Mouse (Mus musculus): ENCODE measurements around the gene Cabp1. TPM values are rescaled to one million over a fixed set of nuclear protein-coding genes. Genes with fewer than 3 reads are reported as not detected.

Gene Cabp1
- polyA plus RNA-seq, 1 experiment from 2014 or later: 13.0 TPM

DNA sequence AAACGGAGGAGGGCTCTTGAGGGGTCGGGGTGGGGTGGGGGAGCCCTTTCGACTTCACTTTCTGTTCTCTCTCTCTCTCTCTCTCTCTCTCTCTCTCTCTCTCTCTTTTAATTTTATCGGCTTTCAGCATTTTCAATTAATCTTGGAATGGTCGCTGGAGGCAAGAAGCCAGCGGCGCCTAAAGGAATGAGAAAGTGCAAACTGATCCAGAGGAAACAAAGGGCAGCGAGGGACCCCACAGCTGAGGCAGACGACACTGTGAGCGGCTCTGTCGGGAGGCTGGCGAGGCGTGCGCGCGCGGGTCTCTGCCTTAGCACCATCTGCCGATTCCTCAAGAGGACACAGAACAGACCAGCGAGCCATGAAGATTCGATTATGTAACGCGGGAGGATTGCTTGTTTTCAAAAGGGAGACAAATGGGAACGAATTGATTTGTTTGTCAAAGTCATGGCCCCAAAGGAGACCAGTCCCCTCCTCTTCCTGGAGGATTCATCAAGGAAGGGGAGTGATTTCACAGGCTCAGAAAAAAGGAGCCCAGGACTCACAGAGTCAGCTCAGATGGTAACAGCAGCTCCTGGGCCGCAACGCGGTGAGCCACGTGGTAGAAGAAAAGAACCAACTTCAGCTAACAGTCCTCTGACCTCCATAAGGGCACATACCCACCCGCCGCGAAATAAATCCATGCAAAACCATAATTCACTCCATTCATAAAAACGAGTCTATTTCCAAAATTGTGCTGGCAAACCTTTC lies 10.6 kb upstream of the Cabp1 start:
- H3K27me3 ChIP-seq: peaks cover 20% of the 10 kb centered on the region
- peak overlapping the region; percentile 52 for H3K4me2 ChIP-seq
- peak overlapping the region; percentile 84 for H3K27ac ChIP-seq
- peak; percentile 92 for ATAC-seq (ENCODE audit: low FRiP score)
- H3K36me3 ChIP-seq: no peaks in the 10 kb centered on the region
- H3K4me1 ChIP-seq (replicated peaks): peaks cover 24% of the 10 kb centered on the region
- no peaks in the 10 kb centered on the region for H3K9me3 ChIP-seq
- H3K4me3 ChIP-seq: peak overlapping the region; percentile 29
- peak overlapping the region; percentile 62 for H3K9ac ChIP-seq
- 2% methylated on average over 31 of the region's 31 CpGs for WGBS

DNA sequence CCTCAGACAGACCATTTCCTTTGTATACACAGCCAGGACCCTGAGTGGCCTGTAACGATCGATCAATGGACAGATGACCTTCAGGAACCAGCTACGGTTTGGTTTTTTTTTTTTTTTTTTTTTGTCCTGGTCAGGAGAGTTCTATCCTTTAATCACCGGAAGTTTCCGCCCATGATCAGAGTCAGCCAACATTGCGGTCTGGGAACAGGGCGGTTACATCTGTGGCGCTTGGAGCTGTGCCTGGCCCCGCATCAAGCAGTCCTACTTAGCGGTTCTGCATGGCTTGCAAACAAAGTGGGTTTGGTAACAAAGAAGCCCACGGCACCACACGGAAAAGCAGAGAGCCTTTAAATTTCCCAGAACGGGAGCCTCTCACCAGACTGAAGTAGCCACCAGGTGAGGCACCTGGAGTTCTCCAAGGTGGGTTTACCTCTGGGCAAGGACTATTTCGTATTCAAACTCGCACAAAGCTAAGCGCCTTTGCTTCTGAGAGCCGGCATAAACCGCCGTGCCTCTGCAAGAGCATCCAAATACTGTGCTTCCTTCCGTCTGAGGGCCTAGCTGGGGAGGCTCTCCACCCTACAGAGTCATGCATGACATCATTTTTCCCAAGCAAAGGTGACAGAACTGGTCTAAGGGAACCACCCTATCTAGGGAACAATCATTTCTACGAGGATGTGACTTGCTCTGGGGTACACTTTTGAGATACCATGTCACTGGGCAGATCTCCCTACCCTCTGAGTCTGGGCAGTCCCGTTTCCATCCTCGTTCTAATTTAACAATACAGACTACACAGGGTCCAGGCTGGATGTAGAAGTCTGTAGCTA lies 9.8 kb upstream of the Cabp1 start:
- Histone ChIP-seq H3K4me2 (peak overlapping the region; percentile 52), H3K4me1 (replicated peaks) (peaks cover 24% of the 10 kb centered on the region), H3K9me3 (no peaks in the 10 kb centered on the region), H3K36me3 (no peaks in the 10 kb centered on the region), H3K27me3 (peaks cover 20% of the 10 kb centered on the region), H3K27ac (peak overlapping the region; percentile 84), H3K4me3 (peak overlapping the region; percentile 29), H3K9ac (peak overlapping the region; percentile 62)
- peak; percentile 63 for ATAC-seq (ENCODE audit: low FRiP score)
- WGBS: 7% methylated on average over 23 of the region's 23 CpGs

DNA sequence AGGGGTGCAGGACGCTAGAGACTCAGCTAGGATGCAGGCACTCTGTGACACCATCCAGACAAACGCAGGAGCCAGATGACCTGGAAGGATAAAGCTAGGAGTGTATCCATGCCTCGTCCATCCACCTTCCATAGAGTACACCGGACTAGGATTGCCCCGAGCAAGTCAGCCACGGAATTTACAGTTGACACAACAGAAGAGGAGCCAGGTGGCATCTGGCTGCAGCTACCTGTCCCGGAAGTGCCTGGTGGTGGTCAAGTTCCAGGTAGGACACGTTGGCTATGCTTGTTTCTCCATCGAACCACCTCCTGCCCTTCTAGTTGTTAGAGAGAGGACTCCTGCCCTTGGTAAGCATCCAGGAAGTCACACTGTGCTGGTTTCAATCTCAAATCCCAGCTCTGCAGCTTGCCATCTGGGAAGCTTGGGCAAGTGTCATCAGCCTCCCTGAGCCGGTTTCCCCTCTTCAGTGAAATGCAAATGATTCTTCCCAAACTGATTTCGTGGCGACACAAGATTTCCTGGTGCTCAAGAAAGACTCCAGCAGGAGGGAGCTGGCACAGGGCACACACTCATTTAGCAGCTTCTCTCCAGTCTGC lies 543 bp upstream of the Cabp1 start:
- no peaks in the 10 kb centered on the region for H3K9me3 ChIP-seq
- H3K9ac ChIP-seq: peak overlapping the region; percentile 86
- peak overlapping the region; percentile 98 for H3K4me2 ChIP-seq
- peak overlapping the region; percentile 73 for H3K27ac ChIP-seq
- peaks cover 50% of the 10 kb centered on the region for H3K4me1 ChIP-seq (replicated peaks)
- 1% methylated on average over 12 of the region's 12 CpGs for WGBS
- peak overlapping the region; percentile 68 for H3K4me3 ChIP-seq
- no peaks in the 10 kb centered on the region for H3K36me3 ChIP-seq
- peaks cover 73% of the 10 kb centered on the region for H3K27me3 ChIP-seq
- ATAC-seq (ENCODE audit: low FRiP score): peak; percentile 36; the same call in 1 of the 2 replicates

DNA sequence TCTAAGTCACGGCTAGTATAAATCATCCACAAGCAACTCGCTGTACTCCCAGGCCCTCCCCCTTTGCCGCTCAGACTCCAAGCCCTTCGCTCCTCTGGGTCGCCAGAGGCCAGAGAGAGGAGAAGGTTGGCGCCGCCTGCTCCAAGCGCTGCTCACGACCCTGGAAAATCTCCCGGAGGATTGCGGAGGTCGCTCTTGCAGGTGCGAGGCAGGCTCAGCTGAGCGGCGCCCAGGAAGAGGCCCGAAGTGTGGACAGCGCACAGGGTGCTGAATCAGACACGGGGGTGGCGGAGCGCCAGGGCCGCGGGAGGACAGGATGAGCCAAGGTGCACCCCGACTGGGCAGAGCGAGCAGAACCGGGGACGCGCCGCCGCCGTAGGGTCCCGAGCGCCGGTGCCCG lies 955 bp downstream of the Cabp1 start:
- Histone ChIP-seq H3K27me3 (peaks cover 81% of the 10 kb centered on the region), H3K4me2 (peak overlapping the region; percentile 98), H3K4me1 (replicated peaks) (peaks cover 51% of the 10 kb centered on the region), H3K9ac (peak overlapping the region; percentile 86), H3K27ac (peak overlapping the region; percentile 73), H3K4me3 (peak overlapping the region; percentile 68), H3K9me3 (no peaks in the 10 kb centered on the region), H3K36me3 (no peaks in the 10 kb centered on the region)
- WGBS: under 1% methylated on average over 34 of the region's 34 CpGs
- peak; percentile 33; the same call in 1 of the 2 replicates for ATAC-seq (ENCODE audit: low FRiP score)

DNA sequence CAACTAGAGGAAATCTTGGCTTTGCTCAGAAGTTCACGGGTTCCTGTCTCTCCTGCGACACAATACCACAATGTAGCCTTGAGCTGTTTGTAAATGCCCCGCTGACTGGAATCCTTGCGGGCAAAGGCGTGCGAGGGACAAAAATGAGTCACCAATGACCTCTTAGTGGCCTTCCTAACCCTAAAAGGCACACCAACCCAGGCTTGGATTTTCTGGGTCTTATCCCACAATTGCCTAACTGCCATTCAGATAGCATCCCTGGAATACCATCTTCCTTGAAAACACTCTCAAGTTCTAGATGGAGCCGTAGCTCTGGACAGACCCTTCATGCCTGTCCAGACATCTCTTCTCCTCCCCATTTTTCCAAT lies 1.4 kb downstream of the Cabp1 start:
- peak overlapping the region; percentile 86 for H3K9ac ChIP-seq
- peaks cover 81% of the 10 kb centered on the region for H3K27me3 ChIP-seq
- peak overlapping the region; percentile 68 for H3K4me3 ChIP-seq
- WGBS: 12% methylated on average over 7 of the region's 7 CpGs
- H3K4me2 ChIP-seq: peak overlapping the region; percentile 98
- no peaks in the 10 kb centered on the region for H3K36me3 ChIP-seq
- no peak for ATAC-seq (ENCODE audit: low FRiP score)
- H3K9me3 ChIP-seq: no peaks in the 10 kb centered on the region
- peaks cover 52% of the 10 kb centered on the region for H3K4me1 ChIP-seq (replicated peaks)
- peak overlapping the region; percentile 66 for H3K27ac ChIP-seq

DNA sequence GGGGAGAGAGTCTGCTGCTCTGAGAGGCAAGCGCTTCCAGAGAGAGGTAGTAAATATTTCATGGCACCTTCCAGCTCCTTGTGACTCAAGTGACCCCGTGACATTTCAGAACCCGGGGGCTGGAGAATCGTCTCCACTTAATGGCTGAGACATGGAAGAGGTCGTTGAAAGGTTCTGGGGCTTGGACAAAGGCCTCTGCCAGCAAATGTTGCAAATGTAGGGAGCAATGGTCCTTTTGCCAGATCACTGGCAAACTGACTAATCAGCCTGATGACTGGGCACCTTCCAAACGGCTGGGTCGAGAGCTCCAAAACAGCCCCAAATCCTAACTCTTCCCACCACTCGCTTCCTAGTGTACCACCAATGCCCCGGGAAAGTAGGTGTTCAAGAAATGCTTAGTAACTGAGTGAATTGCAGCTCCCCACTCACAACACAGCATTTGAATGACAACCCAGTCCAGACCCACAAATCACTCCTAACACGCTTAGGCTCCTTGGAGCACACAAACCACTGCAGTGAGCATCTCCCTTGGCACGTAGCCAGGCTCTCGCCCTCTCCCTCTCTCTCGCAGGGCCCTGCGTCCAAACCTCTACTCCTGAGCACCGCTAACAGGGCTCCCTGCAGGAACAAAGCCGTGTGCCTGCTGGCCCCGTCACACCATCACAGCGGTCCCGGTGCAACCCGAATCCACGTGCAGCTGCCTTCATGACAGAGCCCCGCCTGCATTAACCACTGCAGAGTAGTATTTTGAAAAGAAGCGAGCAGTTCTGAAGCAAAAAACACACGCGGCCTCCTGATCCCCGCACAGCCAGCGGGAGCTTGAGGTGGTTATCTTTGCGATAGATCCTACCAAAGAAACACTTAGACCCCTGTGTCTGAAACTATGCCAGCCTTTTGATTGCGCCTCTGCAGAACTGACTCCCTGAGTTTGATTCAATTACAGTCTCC lies 2.0 kb downstream of the Cabp1 start:
- Histone ChIP-seq H3K27me3 (peaks cover 78% of the 10 kb centered on the region), H3K9ac (peak overlapping the region; percentile 86), H3K9me3 (no peaks in the 10 kb centered on the region), H3K27ac (peak overlapping the region; percentile 66), H3K4me3 (peak overlapping the region; percentile 68), H3K36me3 (no peaks in the 10 kb centered on the region), H3K4me1 (replicated peaks) (peaks cover 58% of the 10 kb centered on the region), H3K4me2 (peak overlapping the region; percentile 98)
- ATAC-seq (ENCODE audit: low FRiP score): no peak
- 8% methylated on average over 29 of the region's 29 CpGs for WGBS

DNA sequence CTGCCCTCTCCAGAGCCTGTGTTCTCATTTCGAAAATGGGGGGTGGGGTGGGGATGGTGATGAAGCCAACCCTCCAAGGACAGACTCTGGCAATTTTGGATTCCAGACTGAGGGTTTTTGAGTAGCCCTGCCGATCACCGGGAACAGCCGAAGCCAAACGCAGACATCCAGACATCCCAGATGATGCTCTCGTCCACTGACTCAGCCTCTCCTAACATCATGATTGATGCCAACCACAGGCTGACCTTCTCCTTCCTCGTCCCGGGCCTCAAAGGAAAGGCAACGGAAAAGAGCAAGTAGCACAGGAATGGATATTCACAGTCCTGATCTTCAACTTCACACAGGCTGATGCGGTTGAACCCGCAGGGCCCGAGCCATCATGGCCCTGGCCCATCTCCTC lies 4.1 kb downstream of the Cabp1 start:
- H3K4me2 ChIP-seq: no peak overlapping the region
- no peaks in the 10 kb centered on the region for H3K36me3 ChIP-seq
- WGBS: 78% methylated on average over 12 of the region's 12 CpGs
- no peak overlapping the region for H3K4me3 ChIP-seq
- H3K27ac ChIP-seq: no peak overlapping the region
- ATAC-seq (ENCODE audit: low FRiP score): no peak
- no peaks in the 10 kb centered on the region for H3K9me3 ChIP-seq
- H3K4me1 ChIP-seq (replicated peaks): peaks cover 77% of the 10 kb centered on the region
- peaks cover 58% of the 10 kb centered on the region for H3K27me3 ChIP-seq
- H3K9ac ChIP-seq: no peak overlapping the region

DNA sequence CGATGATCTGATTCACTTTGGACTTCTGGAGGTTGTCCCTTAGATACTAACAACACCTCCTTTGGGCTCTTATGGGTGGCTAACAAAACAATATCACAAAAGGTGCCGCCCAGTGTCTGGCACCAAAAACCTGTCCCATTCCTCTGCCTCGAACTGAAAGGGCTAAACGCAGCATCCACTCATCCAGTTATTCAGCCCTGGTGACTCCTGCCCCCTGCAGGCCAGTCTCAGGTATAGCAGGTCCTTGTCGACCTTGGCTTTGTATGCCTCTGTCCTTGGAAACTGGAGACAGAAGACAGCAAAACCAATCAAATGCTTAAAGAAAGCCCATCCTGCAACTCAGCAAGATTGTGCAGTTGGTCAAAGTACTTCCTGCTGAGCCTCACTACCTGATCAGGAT lies 5.4 kb downstream of the Cabp1 start:
- peaks cover 47% of the 10 kb centered on the region for H3K27me3 ChIP-seq
- WGBS: 51% methylated on average over 5 of the region's 5 CpGs
- no peak overlapping the region for H3K9ac ChIP-seq
- H3K4me3 ChIP-seq: no peak overlapping the region
- H3K4me1 ChIP-seq (replicated peaks): peaks cover 77% of the 10 kb centered on the region
- H3K9me3 ChIP-seq: no peaks in the 10 kb centered on the region
- H3K27ac ChIP-seq: no peak overlapping the region
- H3K4me2 ChIP-seq: no peak overlapping the region
- no peaks in the 10 kb centered on the region for H3K36me3 ChIP-seq
- ATAC-seq (ENCODE audit: low FRiP score): no peak

DNA sequence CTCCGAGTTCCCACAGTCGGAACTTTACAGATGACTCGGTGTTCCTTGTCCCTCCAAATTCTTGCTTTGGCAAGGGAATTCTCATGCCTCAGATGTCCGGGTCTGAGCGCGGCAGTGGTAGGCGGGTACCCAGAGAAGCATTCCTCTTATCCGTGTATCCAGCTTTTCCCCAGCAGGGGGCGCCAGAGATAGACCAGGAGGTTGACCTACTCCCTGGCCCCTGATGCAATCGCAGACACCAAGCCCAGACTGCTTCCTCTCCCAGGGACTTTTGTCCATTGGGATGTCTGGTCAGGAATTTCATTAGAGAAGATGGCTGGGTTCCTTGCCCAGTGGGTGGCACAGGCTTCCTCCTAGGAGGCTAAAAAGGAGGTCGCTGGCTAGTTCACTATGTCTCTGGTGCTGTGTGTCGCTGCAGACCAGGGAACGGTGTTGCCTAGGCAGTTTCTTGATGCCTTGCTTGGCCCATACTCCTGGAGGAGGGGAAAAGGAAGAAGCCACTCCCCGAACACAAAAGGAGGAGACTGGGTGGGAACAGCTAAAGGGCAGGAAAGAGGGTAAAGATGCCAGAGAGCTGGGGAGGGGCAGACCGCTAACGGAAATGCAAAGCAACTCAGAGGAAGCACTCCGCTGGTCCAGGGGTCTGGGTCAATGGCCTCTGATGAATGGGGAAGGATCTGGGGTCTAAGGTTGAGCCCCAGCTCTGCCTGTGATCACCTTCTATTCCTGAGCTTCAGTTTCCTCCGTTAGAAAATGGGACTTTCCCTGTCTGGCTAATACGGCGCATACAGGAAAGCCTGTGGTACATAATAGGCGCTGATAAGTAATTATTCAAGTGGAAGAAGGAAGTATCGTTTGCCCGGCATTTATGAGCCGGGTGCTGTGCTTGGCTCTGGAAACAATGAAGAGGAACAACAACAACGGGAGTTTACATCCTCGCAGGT lies 6.7 kb downstream of the Cabp1 start:
- WGBS: 18% methylated on average over 26 of the region's 26 CpGs
- Histone ChIP-seq H3K9ac (0 out of 2 replicates have a peak overlapping the region, but pooled peaks have one; percentile 46), H3K4me2 (peak overlapping the region; percentile 40), H3K27ac (peak overlapping the region; percentile 81), H3K9me3 (no peaks in the 10 kb centered on the region), H3K27me3 (peaks cover 38% of the 10 kb centered on the region), H3K4me3 (no peak overlapping the region), H3K4me1 (replicated peaks) (peaks cover 76% of the 10 kb centered on the region), H3K36me3 (no peaks in the 10 kb centered on the region)
- ATAC-seq (ENCODE audit: low FRiP score): peak; percentile 70; the same call in 1 of the 2 replicates

DNA sequence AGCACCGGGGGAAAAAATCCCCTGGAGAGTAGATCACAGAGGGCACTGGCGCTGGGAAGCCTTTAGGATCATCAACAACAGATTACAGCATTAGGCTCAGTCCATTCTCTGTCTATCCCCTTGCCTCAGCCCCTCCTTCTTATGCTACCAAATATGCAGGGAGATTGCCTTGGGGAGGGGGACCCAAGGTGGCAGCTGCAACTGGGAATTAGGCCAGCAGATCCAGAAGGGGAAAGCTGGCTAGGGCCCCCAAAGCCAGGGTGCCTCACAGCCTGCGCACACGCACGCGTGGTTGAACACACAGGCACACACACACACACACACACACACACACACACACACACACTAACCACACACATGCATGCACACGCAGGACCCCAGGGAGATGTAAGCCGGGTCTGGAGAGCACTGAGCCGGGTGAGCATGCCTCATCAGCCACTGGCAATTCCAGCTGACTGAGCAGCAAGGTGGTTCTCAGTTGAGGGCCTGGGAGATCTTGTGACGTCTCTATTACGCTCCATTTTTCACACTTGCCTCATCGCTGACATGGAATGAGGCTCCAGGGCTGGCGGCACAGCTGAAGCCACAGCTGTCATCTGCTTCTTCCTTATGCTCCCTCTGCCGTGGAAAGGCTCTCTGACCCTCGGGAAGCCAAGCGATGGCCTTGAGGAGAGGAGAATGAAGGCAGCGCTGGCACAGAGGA lies 7.7 kb downstream of the Cabp1 start:
- peaks cover 76% of the 10 kb centered on the region for H3K4me1 ChIP-seq (replicated peaks)
- H3K9ac ChIP-seq: peak overlapping the region; percentile 46; the same call in 1 of the 2 replicates
- peak overlapping the region; percentile 11; the same call in 1 of the 2 replicates for H3K4me3 ChIP-seq
- peak overlapping the region; percentile 81 for H3K27ac ChIP-seq
- ATAC-seq (ENCODE audit: low FRiP score): peak; percentile 59
- no peaks in the 10 kb centered on the region for H3K9me3 ChIP-seq
- H3K4me2 ChIP-seq: peak overlapping the region; percentile 40
- H3K27me3 ChIP-seq: peaks cover 32% of the 10 kb centered on the region
- H3K36me3 ChIP-seq: no peaks in the 10 kb centered on the region
- 26% methylated on average over 17 of the region's 17 CpGs for WGBS
